Mouse (Mus musculus) kidney, embryonic 16.5 days (tissue): ENCODE measurements around the gene Ptpru. TPM values are rescaled to one million over a fixed set of nuclear protein-coding genes. Genes with fewer than 3 reads are reported as not detected.

ENCODE experiments used
- ATAC-seq: fragments of 200-750 bp; cut with Nextera tagmentation; 2 replicates; pipeline ENCODE4 v1.8.0; 2017; ENCODE audit warnings: moderate TSS enrichment; ENCODE audit not compliant: low FRiP score, low TSS enrichment
- H3K27ac ChIP-seq: fragments of 300-500 bp; sonication (generic); 2 replicates; pipeline ENCODE4 v1.5.1; 2014; ENCODE audit warnings: low read length
- H3K27me3 ChIP-seq: fragments of 300-500 bp; sonication (generic); 2 replicates; pipeline ENCODE4 v1.6.1; 2014; ENCODE audit warnings: low read length, control low read depth, mixed read lengths; ENCODE audit not compliant: insufficient read depth
- H3K36me3 ChIP-seq: fragments of 300-500 bp; sonication (generic); 2 replicates; pipeline ENCODE4 v1.6.1; 2014; ENCODE audit warnings: low read length, control low read depth, mixed read lengths; ENCODE audit not compliant: insufficient read depth
- H3K4me1 ChIP-seq: fragments of 300-500 bp; sonication (generic); 2 replicates; pipeline ENCODE4 v1.6.1; 2014; ENCODE audit warnings: low read length, control low read depth, mixed read lengths; ENCODE audit not compliant: insufficient read depth
- H3K4me2 ChIP-seq: fragments of 300-500 bp; sonication (generic); replicated peaks from 2 replicates; pipeline ENCODE4 v1.6.1; 2014; ENCODE audit warnings: low read depth, low read length
- H3K4me3 ChIP-seq: fragments of 300-500 bp; sonication (generic); 2 replicates; pipeline ENCODE4 v1.5.1; 2014; ENCODE audit warnings: mild to moderate bottlenecking, low read length
- H3K9ac ChIP-seq: fragments of 300-500 bp; sonication (generic); replicated peaks from 2 replicates; pipeline ENCODE4 v1.6.1; 2014; ENCODE audit warnings: low read length
- H3K9me3 ChIP-seq: fragments of 300-500 bp; sonication (generic); 2 replicates; pipeline ENCODE4 v1.6.1; 2016; ENCODE audit warnings: low read length, control low read depth
- WGBS: fragments of 180-500 bp; shearing (Covaris S2); extraction: QIAGEN DNeasy Blood & Tissue Kit; methylation state at CpG from one replicate; pipeline ENCODE4 v1.1.7; 2014; 5-methylcytosine and 5-hydroxymethylcytosine counted together
- polyA plus RNA-seq: library from polyadenylated mRNA; unstranded; fragments of >200 nt; fragmentation: Nextera tagmentation; extraction: Ambion mirVana; gene quantifications from 2 replicates; pipeline ENCODE4 v1.2.1, GENCODE M21; 2015

Gene Ptpru
- polyA plus RNA-seq, 1 experiment from 2014 or later, result 33.5 TPM

DNA sequence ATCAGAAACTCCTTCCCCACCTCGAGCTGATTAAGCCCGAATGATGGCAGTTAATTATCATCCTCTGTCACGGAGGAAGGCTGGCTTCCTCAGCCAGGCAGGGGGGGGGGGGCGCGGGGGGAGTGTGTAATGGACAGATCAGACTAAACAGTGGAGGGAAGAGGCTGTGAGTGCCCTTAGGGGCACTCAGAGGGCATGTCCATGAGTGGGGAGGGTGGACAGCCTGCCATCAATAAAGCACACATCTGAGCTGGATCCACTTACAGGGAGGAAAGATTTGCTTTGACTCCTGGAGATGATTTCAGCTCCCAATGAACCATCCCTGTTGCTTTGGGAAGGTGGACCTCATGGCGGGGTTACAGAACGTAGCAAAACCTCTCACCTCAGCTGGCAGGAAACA lies 109.5 kb downstream of the Ptpru start:
- peak; percentile 74 for ATAC-seq
- H3K9me3 ChIP-seq, result no peaks in the 10 kb centered on the region
- 13% methylated on average over 7 of the region's 7 CpGs for WGBS
- no peak overlapping the region for H3K9ac ChIP-seq
- no peak overlapping the region for H3K4me2 ChIP-seq
- no peaks in the 10 kb centered on the region; the same call in 1 of the 2 replicates for H3K4me1 ChIP-seq
- no peaks in the 10 kb centered on the region for H3K36me3 ChIP-seq
- H3K27ac ChIP-seq, result no peak overlapping the region
- H3K27me3 ChIP-seq, result peaks cover 12% of the 10 kb centered on the region
- no peak overlapping the region for H3K4me3 ChIP-seq

DNA sequence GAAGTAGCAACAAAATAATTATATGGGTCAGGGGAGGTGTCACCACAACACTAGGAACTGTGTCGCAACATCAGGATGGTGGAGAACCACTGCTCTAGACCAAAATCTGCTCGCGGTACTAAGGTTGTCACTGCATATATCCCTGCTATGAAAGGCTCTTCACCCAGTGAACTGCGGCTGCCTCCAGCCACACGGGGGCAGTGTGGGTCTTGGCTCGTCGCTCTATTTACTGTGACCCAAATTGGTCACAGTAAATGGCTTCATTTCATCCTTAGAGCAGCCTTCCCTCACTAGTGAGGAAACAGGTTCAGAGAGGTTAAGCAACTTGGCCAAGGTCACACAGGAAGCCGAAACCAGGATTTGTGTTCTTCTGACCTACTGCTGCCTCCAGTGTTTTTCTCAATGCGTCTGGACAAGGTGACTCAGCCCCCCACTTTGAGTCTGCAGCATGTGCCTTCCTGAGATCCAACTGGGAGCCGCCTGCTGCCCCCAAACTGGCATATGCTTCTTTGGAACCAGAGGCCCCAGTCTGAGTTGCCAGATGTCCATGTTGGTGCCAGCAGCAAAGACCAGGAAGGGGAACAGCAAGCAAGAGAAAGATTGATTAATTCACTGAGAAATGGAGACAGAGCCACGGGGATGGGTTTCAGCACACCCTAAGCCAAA lies 114.5 kb downstream of the Ptpru start:
- no peak overlapping the region for H3K4me3 ChIP-seq
- no peaks in the 10 kb centered on the region for H3K36me3 ChIP-seq
- peak overlapping the region; percentile 3; the same call in 1 of the 2 replicates for H3K27ac ChIP-seq
- H3K9ac ChIP-seq, result no peak overlapping the region
- H3K27me3 ChIP-seq, result no peaks in the 10 kb centered on the region
- no peaks in the 10 kb centered on the region for H3K9me3 ChIP-seq
- H3K4me1 ChIP-seq, result peaks cover 14% of the 10 kb centered on the region
- peak; percentile 28; the same call in 1 of the 2 replicates for ATAC-seq
- 55% methylated on average over 11 of the region's 11 CpGs for WGBS
- no peak overlapping the region for H3K4me2 ChIP-seq

GRCm38 (mm10) chr4:131722121-131722841 lies 115.8 kb downstream of the Ptpru start:
- no peak overlapping the region for H3K9ac ChIP-seq
- 8% methylated on average over 8 of the region's 8 CpGs for WGBS
- no peaks in the 10 kb centered on the region for H3K9me3 ChIP-seq
- H3K36me3 ChIP-seq, result no peaks in the 10 kb centered on the region
- H3K4me3 ChIP-seq, result no peak overlapping the region
- H3K27ac ChIP-seq, result peak overlapping the region; percentile 3; the same call in 1 of the 2 replicates
- H3K4me2 ChIP-seq, result no peak overlapping the region
- peaks cover 14% of the 10 kb centered on the region for H3K4me1 ChIP-seq
- peak; percentile 75 for ATAC-seq
- H3K27me3 ChIP-seq, result no peaks in the 10 kb centered on the region

GRCm38 (mm10) chr4:131719151-131719550 lies 118.9 kb downstream of the Ptpru start:
- WGBS, result 58% methylated on average over 5 of the region's 5 CpGs
- H3K27ac ChIP-seq, result no peak overlapping the region
- H3K9ac ChIP-seq, result no peak overlapping the region
- peaks cover 14% of the 10 kb centered on the region for H3K4me1 ChIP-seq
- H3K36me3 ChIP-seq, result no peaks in the 10 kb centered on the region
- ATAC-seq, result no peak
- no peak overlapping the region for H3K4me2 ChIP-seq
- no peaks in the 10 kb centered on the region for H3K9me3 ChIP-seq
- H3K27me3 ChIP-seq, result no peaks in the 10 kb centered on the region
- no peak overlapping the region for H3K4me3 ChIP-seq

Other genes starting within 250 kb of the Ptpru start
- 53.8 and 55.4 TPM in 2 replicates for gene Mecr, start 5.2 kb upstream of the Ptpru start, polyA plus RNA-seq
- gene Srsf4, start 35.3 kb upstream of the Ptpru start, polyA plus RNA-seq, result 107 and 108 TPM in 2 replicates
- gene Tmem200b, start 83.5 kb upstream of the Ptpru start, polyA plus RNA-seq, result 0.54 and 1.0 TPM in 2 replicates
- 0.08 and 0.12 TPM in 2 replicates for gene Gm10300, start 236.4 kb upstream of the Ptpru start, polyA plus RNA-seq
- 68.6 and 72.5 TPM in 2 replicates for gene Epb41, start 237.0 kb upstream of the Ptpru start, polyA plus RNA-seq